Mouse (Mus musculus) testis, adult 2 months (tissue): ENCODE measurements around the gene Tbata.

Source experiments
- CTCF ChIP-seq: fragments of 200-500 bp; IDR thresholded peaks from 2 replicates; pipeline ENCODE4 v1.5.1; 2012; ENCODE audit warnings: low read depth, mild to moderate bottlenecking, inconsistent platforms, low read length, moderate library complexity; ENCODE audit not compliant: control insufficient read depth, insufficient read depth, insufficient replicate concordance
- POLR2A ChIP-seq: fragments of 200-500 bp; IDR thresholded peaks from 2 replicates; pipeline ENCODE4 v1.6.1; 2012; ENCODE audit warnings: low read depth, mild to moderate bottlenecking, inconsistent platforms, low read length, moderate library complexity; ENCODE audit not compliant: control insufficient read depth

DNA sequence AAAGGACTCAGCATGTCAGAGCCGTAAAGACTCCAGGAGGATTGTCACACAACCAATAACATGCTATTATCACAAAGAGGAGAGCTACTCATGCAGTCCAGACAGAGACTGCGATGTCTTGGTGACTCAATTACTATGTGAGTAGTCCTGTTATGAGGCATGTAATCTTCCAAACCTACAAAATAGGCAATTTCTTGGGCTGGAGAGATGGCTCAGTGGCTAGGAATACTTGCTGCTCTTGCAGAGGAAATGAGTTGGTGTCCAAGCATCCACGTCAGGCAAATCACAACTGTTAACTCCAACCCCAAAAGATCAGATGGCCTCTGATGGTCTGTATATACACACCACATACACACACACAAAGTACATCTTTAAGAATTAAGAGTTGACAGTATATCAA, 16.1 kb upstream of the Tbata start:
- TF ChIP-seq CTCF (no peak), POLR2A (no peak)
